ENCODE assay signal across 8 mouse cellular contexts in genomic region chrX:112370577-112371410, GRCm38 (mm10). TPM values are rescaled to one million over a fixed set of nuclear protein-coding genes. Genes with fewer than 3 reads are reported as not detected.
A peak's percentile ranks its signal among the peaks of the same experiment; 100 is the strongest.
DNase-seq lines count a peak whose midpoint lies in the region; ATAC-seq and TF ChIP-seq lines count a peak whose summit lies in the region.
"Not testable (repeated sequence)": the region's sequence is repeated elsewhere in the genome, so short reads cannot be mapped to it uniquely, and the experiment has no call there.

No protein-coding gene starts in this region.

- H3K4me1 ChIP-seq in forebrain, embryonic 15.5 days; heart, embryonic 16.5 days (ENCODE audit: control insufficient read depth, insufficient read depth, low read length); kidney, postnatal 0 days (replicated peaks; ENCODE audit: insufficient read depth, low read length); liver, adult 2 months (ENCODE audit: control insufficient read depth, insufficient read depth, low read length): not testable (repeated sequence)

- peak; percentile 34 for DNase-seq in kidney, postnatal 0 days (ENCODE audit: low spot score)
- DNase-seq in liver, adult 2 months (ENCODE audit: extremely low read depth, low read depth, low spot score), result peak; percentile 24
- DNase-seq in monocyte, adult 2 months (ENCODE audit: low read depth in 1 of 2, low spot score in 2 of 2), result peak; percentile 49 to 68
- peak; percentile 72 for DNase-seq in splenic B cell, adult 2 months (ENCODE audit: low read depth, low spot score)

- H3K9ac ChIP-seq in forebrain, embryonic 15.5 days (replicated peaks); heart, embryonic 16.5 days (ENCODE audit: low read length); kidney, postnatal 0 days (ENCODE audit: low read depth, low read length); liver, adult 2 months (ENCODE audit: low read depth, low read length): not testable (repeated sequence)

- H3K27me3 ChIP-seq in forebrain, embryonic 15.5 days; heart, embryonic 16.5 days (ENCODE audit: control insufficient read depth, insufficient read depth, low read length); kidney, postnatal 0 days (ENCODE audit: insufficient read depth, low read length); liver, adult 2 months (ENCODE audit: control insufficient read depth, insufficient read depth, low read length); splenic B cell, adult 2 months (ENCODE audit: control insufficient read depth, insufficient read depth, low read length, poor library complexity, severe bottlenecking): not testable (repeated sequence)

- not testable (repeated sequence) for TF ChIP-seq POLR2A in liver, adult 2 months (IDR thresholded peaks at IDR 0.05; ENCODE audit: extremely low read depth, insufficient read depth, low read length)

- H3K4me3 ChIP-seq in forebrain, embryonic 15.5 days; heart, embryonic 16.5 days (ENCODE audit: low read length); kidney, postnatal 0 days (replicated peaks; ENCODE audit: low read depth, low read length); liver, adult 2 months (ENCODE audit: insufficient read depth, low read depth, low read length): not testable (repeated sequence)

- not testable (repeated sequence) for TF ChIP-seq CTCF in kidney, postnatal 0 days (IDR thresholded peaks at IDR 0.05; ENCODE audit: low read depth); liver, adult 2 months (IDR thresholded peaks at IDR 0.05; ENCODE audit: low read depth, low read length)

- 87% methylated on average over 5 of the region's 5 CpGs for WGBS in forebrain, embryonic 15.5 days
- 76% methylated on average over 5 of the region's 5 CpGs for WGBS in heart, embryonic 16.5 days
- 86% methylated on average over 5 of the region's 5 CpGs for WGBS in kidney, postnatal 0 days
- WGBS in liver, adult 2 months, result 89% methylated on average over 5 of the region's 5 CpGs

- ATAC-seq in CD4-positive, CD25-positive, alpha-beta regulatory T cell, adult 4 months, result peak; percentile 92
- peak; percentile 100 for ATAC-seq in cerebellum, adult (ENCODE audit: insufficient number of reproducible peaks, low FRiP score, low TSS enrichment)
- ATAC-seq in forebrain, embryonic 15.5 days (replicated peaks), result peak; percentile 99
- peak; percentile 99 for ATAC-seq in heart, embryonic 16.5 days (replicated peaks; ENCODE audit: extremely low read depth, insufficient read depth, low FRiP score)
- ATAC-seq in kidney, postnatal 0 days (replicated peaks; ENCODE audit: low FRiP score, low read depth), result peak; percentile 99

- not testable (repeated sequence) for H3K9me3 ChIP-seq in forebrain, embryonic 15.5 days; heart, embryonic 16.5 days (replicated peaks; ENCODE audit: control insufficient read depth, low read length); kidney, postnatal 0 days (replicated peaks; ENCODE audit: low read length)

- H3K79me2 ChIP-seq in liver, adult 2 months (ENCODE audit: control insufficient read depth, insufficient read depth, low read length), result not testable (repeated sequence)

- not testable (repeated sequence) for H3K27ac ChIP-seq in forebrain, embryonic 15.5 days (replicated peaks); heart, embryonic 16.5 days (ENCODE audit: low read length); kidney, postnatal 0 days; liver, adult 2 months (replicated peaks; ENCODE audit: insufficient read depth, low read depth, low read length)

- not testable (repeated sequence) for H3K4me2 ChIP-seq in forebrain, embryonic 15.5 days (replicated peaks); heart, embryonic 16.5 days (ENCODE audit: low read depth, low read length); kidney, postnatal 0 days (ENCODE audit: low read length)

- H3K36me3 ChIP-seq in forebrain, embryonic 15.5 days; heart, embryonic 16.5 days (ENCODE audit: control insufficient read depth, insufficient read depth); kidney, postnatal 0 days (ENCODE audit: insufficient read depth, low read length); liver, adult 2 months (ENCODE audit: control insufficient read depth, insufficient read depth, low read length); splenic B cell, adult 2 months (ENCODE audit: control insufficient read depth, insufficient read depth, low read length, poor library complexity, severe bottlenecking): not testable (repeated sequence)

RNA-seq across cellular contexts. Expression of gene Satl1, which starts 35.8 kb away (rescaled TPM):
- not detected for polyA plus RNA-seq in CD4-positive, CD25-positive, alpha-beta regulatory T cell, adult 4 months (2017; shearing (Covaris generic))
- polyA plus RNA-seq in forebrain, embryonic 15.5 days (2015; fragmentation: Nextera tagmentation; extraction: Ambion mirVana), result not detected in 2 replicates
- not detected in 2 replicates for polyA plus RNA-seq in heart, embryonic 16.5 days (2015; fragmentation: Nextera tagmentation; extraction: Ambion mirVana)
- not detected in 2 replicates for polyA plus RNA-seq in kidney, postnatal 0 days (2015; fragmentation: Nextera tagmentation; extraction: Ambion mirVana)
- not detected in 2 replicates for total RNA-seq in liver, adult 2 months (2014; rRNA removed)
- polyA plus RNA-seq in liver, adult 2 months (2012; rRNA removed), result not detected in 2 replicates

RNA-seq across cellular contexts. Expression of gene Apool, which starts 59.7 kb away (rescaled TPM):
- polyA plus RNA-seq in CD4-positive, CD25-positive, alpha-beta regulatory T cell, adult 4 months (2017; shearing (Covaris generic)), result 10 to 100 TPM; 25.1 to 33.1 TPM
- 23.1 and 24.1 TPM in 2 replicates for polyA plus RNA-seq in forebrain, embryonic 15.5 days (2015; fragmentation: Nextera tagmentation; extraction: Ambion mirVana)
- 84.4 and 87.8 TPM in 2 replicates for polyA plus RNA-seq in heart, embryonic 16.5 days (2015; fragmentation: Nextera tagmentation; extraction: Ambion mirVana)
- 61.5 and 68.6 TPM in 2 replicates for polyA plus RNA-seq in kidney, postnatal 0 days (2015; fragmentation: Nextera tagmentation; extraction: Ambion mirVana)
- 28.8 and 38.8 TPM in 2 replicates for total RNA-seq in liver, adult 2 months (2014; rRNA removed)
- polyA plus RNA-seq in liver, adult 2 months (2012; rRNA removed), result 4.3 and 4.6 TPM in 2 replicates
